Comparison of ENCODE assay signal across 15 mouse cellular contexts in genomic region chr14:114074011-114074410, GRCm38 (mm10).
"Had no signal": no experiment of that assay in that cellular context is flagged by ENCODE, and none has a peak within 500 bp of the region (broad histone marks: within the 10 kb centered on the region; RNA-seq: fewer than 3 reads in every experiment).

No protein-coding gene starts in this region.

- H3K27ac ChIP-seq: midbrain, embryonic 13.5 days; midbrain, embryonic 15.5 days; neural tube, embryonic 12.5 days; stomach, embryonic 15.5 days; stomach, postnatal 0 days had no signal

- ATAC-seq: midbrain, embryonic 13.5 days; midbrain, embryonic 15.5 days had no signal

- DNase-seq: lung, adult 18-20 months; lung, embryonic 14.5 days; lung, postnatal 10 days; lung, postnatal 4 days; right cerebral cortex, postnatal 14 days; thymus, adult 2 months; thymus, postnatal 25 days; thymus, postnatal 4 days had no signal

- H3K4me2 ChIP-seq: lung, embryonic 14.5 days; midbrain, embryonic 11.5 days; midbrain, embryonic 13.5 days; midbrain, embryonic 15.5 days; neural tube, embryonic 12.5 days; stomach, embryonic 15.5 days had no signal

- H3K36me3 ChIP-seq: midbrain, embryonic 13.5 days; midbrain, embryonic 15.5 days; neural tube, embryonic 12.5 days; stomach, embryonic 15.5 days had no signal

- H3K4me3 ChIP-seq: megakaryocyte, embryonic 14.5 days; midbrain, embryonic 13.5 days; midbrain, embryonic 15.5 days; neural tube, embryonic 12.5 days; stomach, embryonic 15.5 days had no signal

- H3K9me3 ChIP-seq: megakaryocyte, embryonic 14.5 days; midbrain, embryonic 13.5 days; midbrain, embryonic 15.5 days; neural tube, embryonic 12.5 days; stomach, embryonic 15.5 days had no signal

- H3K4me1 ChIP-seq: megakaryocyte, embryonic 14.5 days; midbrain, embryonic 13.5 days; midbrain, embryonic 15.5 days; neural tube, embryonic 12.5 days; stomach, embryonic 15.5 days had no signal

- H3K9ac ChIP-seq: lung, embryonic 14.5 days; midbrain, embryonic 13.5 days; midbrain, embryonic 15.5 days; neural tube, embryonic 12.5 days; stomach, embryonic 15.5 days had no signal

- H3K27me3 ChIP-seq: megakaryocyte, embryonic 14.5 days; midbrain, embryonic 13.5 days; midbrain, embryonic 15.5 days; neural tube, embryonic 12.5 days; stomach, embryonic 15.5 days had no signal
